Mouse (Mus musculus) intestine, postnatal 0 days (tissue): ENCODE measurements around the gene Ntrk2. TPM values are rescaled to one million over a fixed set of nuclear protein-coding genes. Genes with fewer than 3 reads are reported as not detected.

Source experiments
- ATAC-seq: fragments of 200-750 bp; cut with Nextera tagmentation; 2 replicates; pipeline ENCODE4 v1.8.0; 2017; ENCODE audit warnings: mild to moderate bottlenecking, moderate TSS enrichment, moderate library complexity
- H3K27ac ChIP-seq: fragments of 300-500 bp; sonication (generic); 2 replicates; pipeline ENCODE4 v1.5.1; 2014; ENCODE audit warnings: mild to moderate bottlenecking, low read depth, low read length, moderate library complexity
- H3K27me3 ChIP-seq: fragments of 300-500 bp; sonication (generic); replicated peaks from 2 replicates; pipeline ENCODE4 v1.6.1; 2014; ENCODE audit warnings: low read length, mixed read lengths; ENCODE audit not compliant: control insufficient read depth, insufficient read depth
- H3K36me3 ChIP-seq: fragments of 300-500 bp; sonication (generic); 2 replicates; pipeline ENCODE4 v1.6.1; 2014; ENCODE audit warnings: mild to moderate bottlenecking, moderate library complexity; ENCODE audit not compliant: control insufficient read depth, insufficient read depth
- H3K4me1 ChIP-seq: fragments of 300-500 bp; sonication (generic); replicated peaks from 2 replicates; pipeline ENCODE4 v1.6.1; 2014; ENCODE audit warnings: antibody characterized with exemption, low read length, mixed read lengths; ENCODE audit not compliant: control insufficient read depth, insufficient read depth
- H3K4me2 ChIP-seq: fragments of 300-500 bp; sonication (generic); replicated peaks from 2 replicates; pipeline ENCODE4 v1.6.1; 2014; ENCODE audit warnings: low read depth, mild to moderate bottlenecking, moderate library complexity
- H3K4me3 ChIP-seq: fragments of 300-500 bp; sonication (generic); 2 replicates; pipeline ENCODE4 v1.5.1; 2014; ENCODE audit warnings: low read depth, low read length
- H3K9ac ChIP-seq: fragments of 300-500 bp; sonication (generic); 2 replicates; pipeline ENCODE4 v1.6.1; 2014; ENCODE audit warnings: mild to moderate bottlenecking, low read depth, low read length
- H3K9me3 ChIP-seq: fragments of 300-500 bp; sonication (generic); 2 replicates; pipeline ENCODE4 v1.6.1; 2016; ENCODE audit warnings: mixed run types; ENCODE audit not compliant: control insufficient read depth
- CTCF ChIP-seq: sonication (generic); IDR thresholded peaks from 2 replicates; pipeline ENCODE4 v1.5.1; 2016; ENCODE audit warnings: low read depth, mild to moderate bottlenecking, control low read depth, antibody characterized with exemption, moderate library complexity
- WGBS: fragments of 180-500 bp; shearing (Covaris S2); extraction: QIAGEN DNeasy Blood & Tissue Kit; methylation state at CpG from one replicate; pipeline ENCODE4 v1.1.7; 2014; 5-methylcytosine and 5-hydroxymethylcytosine counted together
- polyA plus RNA-seq: library from polyadenylated mRNA; unstranded; fragments of >200 nt; fragmentation: Nextera tagmentation; extraction: Ambion mirVana; gene quantifications from 2 replicates; pipeline ENCODE4 v1.2.1, GENCODE M21; 2015

The Ntrk2 gene
- polyA plus RNA-seq, 1 experiment from 2014 or later: 1.6 TPM

DNA sequence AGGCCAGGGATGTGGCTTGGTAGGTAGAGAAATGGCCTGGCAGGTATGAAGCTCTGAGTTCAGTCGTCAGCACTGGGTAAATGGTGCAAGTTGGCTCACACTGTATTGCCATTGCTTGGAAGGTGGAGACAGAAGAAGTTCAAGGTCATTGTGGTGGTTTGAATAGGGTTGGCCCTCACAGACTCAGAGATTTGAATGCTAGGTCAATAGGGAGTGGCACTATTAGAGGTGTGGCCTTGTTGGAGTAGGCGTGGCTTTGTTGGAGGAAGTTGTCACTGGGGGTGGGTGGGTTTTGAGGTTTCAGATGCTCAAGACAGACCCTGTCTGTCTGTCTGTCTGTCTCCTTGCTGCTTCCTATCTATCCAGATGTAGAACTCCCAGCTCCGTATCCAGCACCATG is 159.5 kb downstream of the Ntrk2 start:
- no peak overlapping the region for H3K4me2 ChIP-seq
- no peak overlapping the region for H3K9ac ChIP-seq
- no peaks in the 10 kb centered on the region for H3K4me1 ChIP-seq
- H3K9me3 ChIP-seq: no peaks in the 10 kb centered on the region
- H3K36me3 ChIP-seq: no peaks in the 10 kb centered on the region
- H3K27me3 ChIP-seq: no peaks in the 10 kb centered on the region
- TF ChIP-seq CTCF: no peak
- 94% methylated on average over 3 of the region's 3 CpGs for WGBS
- ATAC-seq: no peak
- no peak overlapping the region for H3K27ac ChIP-seq
- no peak overlapping the region for H3K4me3 ChIP-seq

DNA sequence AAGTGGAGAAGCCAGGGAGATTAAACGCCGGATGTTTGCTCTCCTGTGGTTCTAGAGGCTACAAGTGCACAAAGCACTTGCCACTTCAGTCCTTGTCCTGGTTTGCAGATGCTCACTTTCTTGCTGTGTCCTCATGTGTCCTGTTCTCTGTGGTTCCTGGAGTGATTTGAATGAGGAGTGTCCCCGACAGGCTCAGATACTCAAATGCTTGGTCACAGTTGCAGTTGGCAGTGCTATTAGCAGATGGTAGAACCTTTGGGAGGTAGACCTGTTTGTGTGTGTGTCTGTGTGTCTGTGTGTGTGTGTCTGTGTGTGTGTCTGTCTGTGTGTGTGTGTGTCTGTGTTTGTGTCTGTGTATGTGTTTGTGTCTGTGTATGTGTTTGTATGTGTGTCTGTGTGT is 160.1 kb downstream of the Ntrk2 start:
- H3K27ac ChIP-seq: no peak overlapping the region
- H3K4me1 ChIP-seq: no peaks in the 10 kb centered on the region
- 77% methylated on average over 3 of the region's 3 CpGs for WGBS
- H3K9me3 ChIP-seq: no peaks in the 10 kb centered on the region
- no peak overlapping the region for H3K4me3 ChIP-seq
- no peak for ATAC-seq
- TF ChIP-seq CTCF: no peak
- no peaks in the 10 kb centered on the region for H3K36me3 ChIP-seq
- no peak overlapping the region for H3K4me2 ChIP-seq
- no peak overlapping the region for H3K9ac ChIP-seq
- H3K27me3 ChIP-seq: no peaks in the 10 kb centered on the region

DNA sequence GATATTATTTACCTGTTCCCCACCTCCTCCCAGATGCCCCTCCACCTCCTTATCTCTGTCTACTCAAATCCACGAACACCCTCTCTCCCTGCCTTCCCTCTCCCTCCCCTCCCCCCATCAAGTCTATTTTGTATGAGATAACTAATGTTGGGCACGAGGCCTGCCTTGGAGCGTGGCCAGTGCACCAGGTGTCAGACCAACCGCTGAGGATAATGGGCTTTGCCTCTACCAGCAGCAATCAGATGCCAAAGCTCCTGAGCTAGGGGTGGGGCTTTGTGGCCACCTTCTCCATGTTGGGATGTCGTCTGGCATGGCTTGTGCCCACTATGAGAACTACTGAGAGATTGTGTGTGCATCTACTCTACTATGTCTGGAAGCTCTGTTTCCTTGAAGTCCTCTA is 161.8 kb downstream of the Ntrk2 start:
- no peak overlapping the region for H3K9ac ChIP-seq
- no peak for ATAC-seq
- H3K27ac ChIP-seq: no peak overlapping the region
- no peak overlapping the region for H3K4me3 ChIP-seq
- no peaks in the 10 kb centered on the region for H3K27me3 ChIP-seq
- no peak for TF ChIP-seq CTCF
- no peaks in the 10 kb centered on the region for H3K4me1 ChIP-seq
- 52% methylated on average over 5 of the region's 5 CpGs for whole genome bisulfite sequencing
- no peaks in the 10 kb centered on the region for H3K36me3 ChIP-seq
- no peak overlapping the region for H3K4me2 ChIP-seq
- no peaks in the 10 kb centered on the region for H3K9me3 ChIP-seq

DNA sequence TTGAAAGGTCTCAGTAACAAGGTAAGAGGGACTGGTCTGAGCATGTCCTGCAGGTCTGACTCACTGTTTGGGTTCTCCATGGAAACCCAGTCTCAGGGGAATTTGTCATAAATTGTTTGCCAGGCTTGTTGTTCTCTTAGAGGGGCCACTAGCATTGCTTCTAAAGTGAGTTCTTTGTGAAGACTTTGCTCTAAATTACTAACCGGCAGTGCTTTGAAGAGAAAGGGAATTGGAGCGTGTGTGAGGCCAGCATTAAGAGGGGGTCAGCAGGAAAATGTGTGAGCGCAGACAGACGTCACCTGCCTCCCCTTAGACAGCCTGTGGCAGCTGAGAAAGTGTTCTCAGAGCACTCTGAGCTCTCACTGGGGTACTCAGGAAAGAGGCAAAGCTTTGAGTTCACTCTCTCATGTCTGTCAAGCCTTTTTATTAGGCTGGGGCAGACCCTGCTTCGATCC is 165.1 kb downstream of the Ntrk2 start:
- Histone ChIP-seq H3K27me3 (no peaks in the 10 kb centered on the region), H3K4me3 (no peak overlapping the region), H3K36me3 (no peaks in the 10 kb centered on the region), H3K9me3 (no peaks in the 10 kb centered on the region), H3K9ac (no peak overlapping the region), H3K4me2 (no peak overlapping the region), H3K4me1 (no peaks in the 10 kb centered on the region), H3K27ac (no peak overlapping the region)
- no peak for ATAC-seq
- no peak for TF ChIP-seq CTCF
- WGBS: 58% methylated on average over 5 of the region's 5 CpGs

DNA sequence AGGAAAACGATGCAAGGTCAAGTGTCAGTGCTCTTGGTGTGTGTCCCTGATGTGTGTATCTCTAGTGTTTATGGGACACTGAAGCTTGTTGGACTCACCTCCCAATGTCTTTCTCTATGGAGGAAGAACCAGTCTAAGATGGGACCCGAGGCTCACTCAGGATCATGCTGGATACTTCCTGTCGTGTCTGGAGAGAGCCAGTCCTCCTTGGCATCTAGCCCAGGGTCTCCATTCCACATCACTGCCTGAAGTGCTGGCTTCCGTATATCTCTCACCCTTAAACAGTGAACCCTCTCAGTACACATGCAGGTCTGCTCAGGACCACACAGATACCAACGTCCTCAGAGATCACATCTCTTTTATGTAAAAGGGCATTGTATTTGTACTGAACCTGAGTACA is 166.1 kb downstream of the Ntrk2 start:
- ATAC-seq: no peak
- WGBS: 51% methylated on average over 5 of the region's 5 CpGs

DNA sequence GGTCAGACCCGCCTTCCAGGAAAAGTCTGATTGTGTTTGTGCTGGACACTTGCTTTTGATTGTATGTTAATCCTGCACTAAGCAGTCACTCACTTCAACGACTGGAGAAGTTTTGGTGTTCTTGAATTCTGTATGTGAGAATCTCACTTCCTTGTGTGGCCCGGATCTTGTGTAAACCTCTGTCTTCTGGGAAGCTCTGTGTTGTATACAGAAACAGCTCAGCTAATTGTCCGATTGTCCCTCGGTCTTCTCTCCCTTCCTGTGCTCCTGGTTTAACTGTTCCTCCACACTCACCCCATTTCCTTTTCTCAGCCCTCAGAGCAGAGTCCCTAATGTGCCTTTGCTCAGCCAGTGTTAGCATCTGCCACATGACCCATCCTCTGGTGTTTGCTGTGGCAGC is 190.1 kb downstream of the Ntrk2 start:
- Histone ChIP-seq H3K4me2 (no peak overlapping the region), H3K36me3 (no peaks in the 10 kb centered on the region), H3K9ac (no peak overlapping the region), H3K27me3 (no peaks in the 10 kb centered on the region), H3K9me3 (no peaks in the 10 kb centered on the region), H3K4me1 (no peaks in the 10 kb centered on the region), H3K27ac (no peak overlapping the region), H3K4me3 (no peak overlapping the region)
- no peak for TF ChIP-seq CTCF
- WGBS: 38% methylated on average over 5 of the region's 5 CpGs
- ATAC-seq: no peak

More for the DNA sequence above, 166.1 kb downstream of the Ntrk2 start:
- no peaks in the 10 kb centered on the region for H3K4me1 ChIP-seq
- H3K4me3 ChIP-seq: no peak overlapping the region
- no peak overlapping the region for H3K27ac ChIP-seq
- no peak overlapping the region for H3K9ac ChIP-seq
- TF ChIP-seq CTCF: no peak
- no peaks in the 10 kb centered on the region for H3K36me3 ChIP-seq
- no peaks in the 10 kb centered on the region for H3K9me3 ChIP-seq
- H3K4me2 ChIP-seq: no peak overlapping the region
- no peaks in the 10 kb centered on the region for H3K27me3 ChIP-seq

DNA sequence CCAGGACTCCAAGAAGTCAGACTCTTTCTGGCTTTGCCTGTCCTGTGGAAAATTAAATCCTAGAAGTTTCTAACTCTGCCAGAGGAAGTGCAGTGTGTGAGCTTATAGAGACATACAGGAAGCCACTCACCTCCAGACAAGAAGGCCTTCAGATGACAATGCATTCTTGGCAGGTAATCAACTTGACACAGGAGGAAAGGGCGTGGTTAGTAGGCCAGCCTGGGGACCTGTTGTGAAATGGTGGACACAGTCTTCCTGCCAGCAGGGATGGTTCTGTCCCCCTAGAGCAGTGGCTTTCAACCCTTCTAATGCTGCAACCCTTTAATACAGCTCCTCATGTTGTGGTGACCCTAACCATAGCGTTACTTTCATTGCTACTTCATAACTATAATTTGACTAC is 191.4 kb downstream of the Ntrk2 start:
- H3K4me1 ChIP-seq: no peaks in the 10 kb centered on the region
- no peaks in the 10 kb centered on the region for H3K36me3 ChIP-seq
- no peak overlapping the region for H3K4me2 ChIP-seq
- WGBS: 89% methylated on average over 2 of the region's 2 CpGs
- no peak overlapping the region for H3K9ac ChIP-seq
- no peak overlapping the region for H3K27ac ChIP-seq
- no peak for TF ChIP-seq CTCF
- H3K9me3 ChIP-seq: no peaks in the 10 kb centered on the region
- ATAC-seq: no peak
- H3K4me3 ChIP-seq: no peak overlapping the region
- H3K27me3 ChIP-seq: no peaks in the 10 kb centered on the region
